Mouse (Mus musculus) embryonic facial prominence, embryonic 13.5 days (tissue): Measurements from ENCODE around the gene Sh3rf1. TPM values are rescaled to one million over a fixed set of nuclear protein-coding genes. Genes with fewer than 3 reads are reported as not detected.

Source experiments
- ATAC-seq: fragments of 200-750 bp; cut with Nextera tagmentation; 2 replicates; pipeline ENCODE4 v1.8.0; 2017; ENCODE audit warnings: low read depth; ENCODE audit not compliant: insufficient number of reproducible peaks, insufficient read depth, low FRiP score, low TSS enrichment
- H3K27ac ChIP-seq: fragments of 300-500 bp; sonication (generic); 2 replicates; pipeline ENCODE4 v1.5.1; 2015; ENCODE audit warnings: moderate library complexity, mild to moderate bottlenecking, inconsistent platforms
- H3K27me3 ChIP-seq: fragments of 300-500 bp; sonication (generic); 2 replicates; pipeline ENCODE4 v1.6.1; 2015; ENCODE audit warnings: mild to moderate bottlenecking, inconsistent platforms
- H3K36me3 ChIP-seq: fragments of 300-500 bp; sonication (generic); 2 replicates; pipeline ENCODE4 v1.6.1; 2015; ENCODE audit warnings: mild to moderate bottlenecking, inconsistent platforms
- H3K4me1 ChIP-seq: fragments of 300-500 bp; sonication (generic); 2 replicates; pipeline ENCODE4 v1.6.1; 2015; ENCODE audit warnings: inconsistent platforms
- H3K4me2 ChIP-seq: fragments of 300-500 bp; sonication (generic); 2 replicates; pipeline ENCODE4 v1.6.1; 2015; ENCODE audit warnings: moderate library complexity, mild to moderate bottlenecking, inconsistent platforms
- H3K4me3 ChIP-seq: fragments of 300-500 bp; sonication (generic); 2 replicates; pipeline ENCODE4 v1.5.1; 2015; ENCODE audit warnings: mild to moderate bottlenecking, inconsistent platforms
- H3K9ac ChIP-seq: fragments of 300-500 bp; sonication (generic); 2 replicates; pipeline ENCODE4 v1.6.1; 2015; ENCODE audit warnings: mild to moderate bottlenecking, inconsistent platforms
- H3K9me3 ChIP-seq: fragments of 300-500 bp; sonication (generic); 2 replicates; pipeline ENCODE4 v1.6.1; 2016; ENCODE audit warnings: inconsistent platforms
- WGBS: fragments of 180-500 bp; shearing (Covaris S2); methylation state at CpG from one replicate; pipeline ENCODE4 v1.1.7; 2015; ENCODE audit warnings: mixed read lengths; 5-methylcytosine and 5-hydroxymethylcytosine counted together
- polyA plus RNA-seq: library from polyadenylated mRNA; unstranded; fragments of >200 nt; fragmentation: Nextera tagmentation; extraction: Ambion mirVana; gene quantifications from 2 replicates; pipeline ENCODE4 v1.2.1, GENCODE M21; 2015

Sh3rf1 gene
- polyA plus RNA-seq, 1 experiment from 2014 or later, result 14.9 TPM

DNA sequence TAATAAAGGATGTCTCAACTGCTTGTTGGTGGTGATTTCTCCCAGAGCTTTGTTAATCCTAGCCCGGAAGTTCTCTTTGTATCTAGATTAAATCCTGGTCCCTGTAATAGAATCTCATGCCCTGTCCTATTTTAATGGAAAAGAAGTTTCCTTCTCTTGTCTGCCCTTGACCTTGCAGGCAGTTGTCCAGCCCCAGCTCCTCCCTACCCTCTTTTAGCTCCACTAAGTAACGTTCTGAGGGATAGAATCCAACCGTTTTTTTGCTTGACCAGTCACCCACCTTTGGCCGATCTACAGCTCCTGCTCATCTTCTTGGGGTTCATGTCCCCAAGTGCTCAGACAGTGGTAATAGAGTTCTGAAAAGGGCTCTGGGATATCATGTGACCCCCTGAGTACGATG lies 19.8 kb downstream of the Sh3rf1 start:
- H3K27ac ChIP-seq, result no peak overlapping the region
- H3K4me2 ChIP-seq, result no peak overlapping the region
- H3K9ac ChIP-seq, result no peak overlapping the region
- no peak for ATAC-seq
- H3K4me3 ChIP-seq, result no peak overlapping the region
- peaks cover 8% of the 10 kb centered on the region for H3K36me3 ChIP-seq
- no peaks in the 10 kb centered on the region; the same call in 1 of the 2 replicates for H3K9me3 ChIP-seq
- peaks cover 16% of the 10 kb centered on the region for H3K4me1 ChIP-seq
- WGBS, result 94% methylated on average over 5 of the region's 5 CpGs
- H3K27me3 ChIP-seq, result no peaks in the 10 kb centered on the region

DNA sequence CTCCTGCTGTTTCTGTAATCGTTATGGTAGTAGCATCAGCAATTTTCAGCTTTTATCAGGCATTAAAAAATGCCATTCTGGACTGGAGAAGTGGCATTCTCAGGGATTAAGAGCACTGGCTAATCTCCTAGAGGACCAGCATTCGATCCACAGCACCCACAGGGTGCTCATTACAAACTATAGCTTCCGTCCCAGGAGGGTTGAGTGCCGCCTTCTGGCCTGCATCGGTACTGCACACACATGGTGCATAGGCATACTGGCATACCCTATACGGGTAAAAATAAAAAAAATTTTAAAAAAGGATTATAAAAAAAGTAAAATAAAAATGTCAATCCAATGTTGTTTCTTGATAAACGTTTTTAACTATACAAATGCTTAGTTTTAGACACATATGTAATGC lies 20.5 kb downstream of the Sh3rf1 start:
- no peaks in the 10 kb centered on the region for H3K27me3 ChIP-seq
- H3K9ac ChIP-seq, result no peak overlapping the region
- no peaks in the 10 kb centered on the region; the same call in 1 of the 2 replicates for H3K9me3 ChIP-seq
- 93% methylated on average over 7 of the region's 7 CpGs for WGBS
- no peak overlapping the region for H3K4me2 ChIP-seq
- H3K36me3 ChIP-seq, result peaks cover 8% of the 10 kb centered on the region
- no peak overlapping the region for H3K27ac ChIP-seq
- H3K4me1 ChIP-seq, result peaks cover 16% of the 10 kb centered on the region
- no peak overlapping the region for H3K4me3 ChIP-seq
- no peak for ATAC-seq

DNA sequence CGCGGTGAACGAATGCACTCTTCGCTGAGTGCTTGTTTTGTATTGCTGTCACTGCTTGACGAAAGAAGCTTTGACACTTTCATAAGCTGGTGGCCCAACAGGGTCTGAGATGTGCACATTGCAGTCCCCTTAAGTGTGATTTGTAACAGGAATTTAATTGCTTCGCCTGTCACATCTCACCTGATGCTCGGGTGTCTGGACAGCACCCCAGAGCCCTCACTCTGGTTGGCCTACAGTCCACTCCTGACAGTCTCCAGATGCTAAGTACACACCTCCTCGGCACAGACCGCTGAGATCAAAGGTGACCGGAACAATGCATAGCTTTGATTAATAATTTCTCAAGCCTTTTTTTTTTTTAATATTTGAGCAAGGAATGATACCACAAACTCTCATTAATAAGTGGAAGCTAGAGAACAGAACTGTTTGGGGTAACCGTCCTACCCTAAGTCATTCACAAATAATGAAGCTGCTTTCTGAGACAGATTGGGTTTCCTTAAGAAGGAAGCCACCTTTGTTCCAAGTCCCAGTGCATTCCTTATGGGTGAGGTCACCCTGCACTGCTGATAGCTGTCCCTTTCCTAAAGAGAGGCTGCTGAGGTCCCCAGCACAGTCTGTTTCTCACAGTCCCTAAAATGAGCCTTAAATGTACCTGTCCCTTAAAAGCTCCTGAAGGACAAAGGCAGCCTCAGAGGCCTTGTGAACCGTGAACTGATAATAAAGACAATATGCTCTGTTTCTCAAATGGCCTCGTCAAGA lies 23.8 kb downstream of the Sh3rf1 start:
- WGBS, result 59% methylated on average over 13 of the region's 13 CpGs
- no peak overlapping the region for H3K27ac ChIP-seq
- H3K4me2 ChIP-seq, result no peak overlapping the region
- no peaks in the 10 kb centered on the region for H3K27me3 ChIP-seq
- 0 out of 2 replicates have a peak, but pooled peaks have one; percentile 43 for ATAC-seq
- no peak overlapping the region for H3K9ac ChIP-seq
- H3K36me3 ChIP-seq, result peaks cover 9% of the 10 kb centered on the region
- H3K9me3 ChIP-seq, result peaks cover 5% of the 10 kb centered on the region; the same call in 1 of the 2 replicates
- H3K4me1 ChIP-seq, result peaks cover 33% of the 10 kb centered on the region
- H3K4me3 ChIP-seq, result no peak overlapping the region

DNA sequence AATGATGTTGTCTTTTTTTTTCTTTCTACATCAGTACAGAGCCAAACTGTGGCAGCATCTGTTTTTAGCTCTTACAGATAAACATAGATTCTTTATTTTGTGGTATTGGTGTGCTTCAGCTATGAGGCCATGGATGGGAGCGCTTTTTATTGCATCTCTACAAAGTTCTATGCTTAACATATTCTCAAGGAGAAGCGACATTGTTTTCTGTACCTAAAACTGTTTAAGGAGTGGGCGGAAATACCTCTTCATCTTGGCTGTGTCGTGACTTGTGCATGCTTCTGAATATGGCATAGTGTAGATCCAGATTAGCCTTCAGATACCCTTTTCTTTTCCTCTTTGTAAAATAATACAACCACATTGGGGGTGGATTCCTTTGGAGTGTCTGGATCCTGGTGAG lies 25.8 kb downstream of the Sh3rf1 start:
- H3K36me3 ChIP-seq, result peaks cover 8% of the 10 kb centered on the region; the same call in 1 of the 2 replicates
- no peak overlapping the region for H3K27ac ChIP-seq
- no peak overlapping the region for H3K4me2 ChIP-seq
- no peak overlapping the region for H3K9ac ChIP-seq
- no peak overlapping the region for H3K4me3 ChIP-seq
- no peak for ATAC-seq
- 82% methylated on average over 4 of the region's 4 CpGs for WGBS
- peaks cover 34% of the 10 kb centered on the region for H3K4me1 ChIP-seq
- H3K9me3 ChIP-seq, result peaks cover 5% of the 10 kb centered on the region; the same call in 1 of the 2 replicates
- H3K27me3 ChIP-seq, result no peaks in the 10 kb centered on the region

DNA sequence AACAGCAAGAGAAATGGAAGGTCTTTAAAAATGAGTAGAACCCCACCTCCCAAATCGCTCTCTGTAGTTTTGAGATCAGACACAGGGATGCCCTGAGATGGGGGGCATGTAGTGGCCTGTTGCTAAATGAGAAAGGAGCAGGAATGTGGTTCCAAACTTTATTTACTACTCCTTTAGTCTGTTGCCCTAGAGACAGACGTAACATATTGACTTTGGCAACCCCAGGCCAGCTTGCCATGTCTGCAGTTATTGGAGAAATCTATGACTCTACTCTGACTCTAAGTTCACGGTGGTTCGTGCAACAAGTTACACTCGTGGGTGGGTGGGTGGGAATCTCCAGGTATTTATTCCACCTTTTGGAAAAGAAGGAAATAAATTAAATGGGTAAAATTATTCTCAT lies 30.5 kb downstream of the Sh3rf1 start:
- H3K4me1 ChIP-seq, result peaks cover 52% of the 10 kb centered on the region
- H3K9ac ChIP-seq, result no peak overlapping the region
- H3K4me3 ChIP-seq, result no peak overlapping the region
- H3K9me3 ChIP-seq, result peaks cover 5% of the 10 kb centered on the region; the same call in 1 of the 2 replicates
- H3K4me2 ChIP-seq, result no peak overlapping the region
- H3K27me3 ChIP-seq, result no peaks in the 10 kb centered on the region
- no peak overlapping the region for H3K27ac ChIP-seq
- peaks cover 8% of the 10 kb centered on the region; the same call in 1 of the 2 replicates for H3K36me3 ChIP-seq
- WGBS, result 60% methylated on average over 5 of the region's 5 CpGs
- no peak for ATAC-seq

DNA sequence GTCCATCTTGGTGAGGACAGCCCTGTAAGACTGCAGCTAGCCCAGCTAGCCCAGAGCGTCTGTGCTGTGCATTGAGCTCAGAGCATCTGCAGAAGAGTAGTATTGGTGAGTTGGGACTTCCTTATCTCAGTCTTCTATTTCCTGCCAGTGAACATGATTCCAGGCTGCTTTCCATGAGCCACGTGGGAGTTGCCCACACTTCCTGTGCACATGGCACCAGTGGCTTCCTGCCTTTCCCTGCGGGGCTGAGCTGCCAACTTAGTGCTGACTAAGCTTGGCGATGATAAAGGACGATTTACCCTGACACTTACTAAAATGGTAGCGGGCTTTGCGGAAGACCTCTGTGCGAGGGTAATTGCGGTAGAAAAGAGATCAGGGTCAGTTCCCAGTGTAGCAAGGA lies 35.2 kb downstream of the Sh3rf1 start:
- Histone ChIP-seq H3K27me3 (no peaks in the 10 kb centered on the region), H3K4me2 (no peak overlapping the region), H3K4me3 (no peak overlapping the region), H3K4me1 (peaks cover 41% of the 10 kb centered on the region), H3K27ac (no peak overlapping the region), H3K36me3 (no peaks in the 10 kb centered on the region), H3K9me3 (no peaks in the 10 kb centered on the region), H3K9ac (no peak overlapping the region)
- WGBS, result 78% methylated on average over 9 of the region's 9 CpGs
- ATAC-seq, result no peak

DNA sequence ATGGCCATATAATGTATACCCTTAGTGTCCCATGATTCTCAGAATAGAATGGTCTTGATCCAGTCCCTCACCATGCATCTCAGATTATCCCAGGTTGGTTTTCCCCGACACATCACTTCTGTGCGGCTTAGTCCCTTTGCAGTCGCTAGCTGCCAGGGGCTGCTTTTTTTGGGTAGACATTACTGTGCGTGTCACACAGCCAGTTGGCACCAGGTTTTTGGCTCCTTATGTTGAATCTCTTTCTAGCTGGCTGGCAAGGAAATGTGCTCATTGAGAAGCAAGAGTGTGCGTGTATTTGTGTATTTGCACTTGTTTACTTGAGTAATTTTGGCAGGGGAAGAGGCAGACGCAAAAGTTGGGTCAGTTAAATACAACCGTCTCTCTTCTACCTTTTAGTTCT lies 35.9 kb downstream of the Sh3rf1 start:
- WGBS, result 86% methylated on average over 7 of the region's 7 CpGs
- peaks cover 44% of the 10 kb centered on the region for H3K4me1 ChIP-seq
- no peak overlapping the region for H3K27ac ChIP-seq
- H3K4me2 ChIP-seq, result no peak overlapping the region
- no peak overlapping the region for H3K9ac ChIP-seq
- no peaks in the 10 kb centered on the region for H3K9me3 ChIP-seq
- H3K36me3 ChIP-seq, result no peaks in the 10 kb centered on the region
- ATAC-seq, result no peak
- no peak overlapping the region for H3K4me3 ChIP-seq
- H3K27me3 ChIP-seq, result no peaks in the 10 kb centered on the region

DNA sequence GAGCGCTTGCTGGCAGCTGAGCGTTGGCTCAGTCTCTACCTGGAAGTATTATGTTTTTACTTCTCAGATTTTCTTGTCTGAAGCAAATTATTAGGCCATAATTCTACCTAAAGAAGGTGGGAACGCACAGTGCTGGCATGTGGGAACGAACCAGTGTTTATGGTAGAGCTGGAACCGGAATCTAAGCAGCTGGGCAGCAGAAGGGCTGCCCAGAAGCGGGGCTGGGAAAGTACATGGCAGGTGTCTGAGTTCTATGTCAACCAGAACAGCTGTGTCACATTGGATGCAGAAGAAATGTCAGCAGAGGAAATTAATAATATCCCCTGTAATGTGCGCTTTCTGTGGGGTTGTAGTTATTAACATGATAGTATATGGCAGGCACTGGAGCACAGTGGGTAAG lies 36.9 kb downstream of the Sh3rf1 start:
- H3K27me3 ChIP-seq, result no peaks in the 10 kb centered on the region
- ATAC-seq, result no peak
- H3K9ac ChIP-seq, result no peak overlapping the region
- H3K4me3 ChIP-seq, result no peak overlapping the region
- no peaks in the 10 kb centered on the region for H3K36me3 ChIP-seq
- WGBS, result 84% methylated on average over 7 of the region's 7 CpGs
- no peaks in the 10 kb centered on the region for H3K9me3 ChIP-seq
- H3K27ac ChIP-seq, result no peak overlapping the region
- H3K4me1 ChIP-seq, result peaks cover 42% of the 10 kb centered on the region
- no peak overlapping the region for H3K4me2 ChIP-seq

DNA sequence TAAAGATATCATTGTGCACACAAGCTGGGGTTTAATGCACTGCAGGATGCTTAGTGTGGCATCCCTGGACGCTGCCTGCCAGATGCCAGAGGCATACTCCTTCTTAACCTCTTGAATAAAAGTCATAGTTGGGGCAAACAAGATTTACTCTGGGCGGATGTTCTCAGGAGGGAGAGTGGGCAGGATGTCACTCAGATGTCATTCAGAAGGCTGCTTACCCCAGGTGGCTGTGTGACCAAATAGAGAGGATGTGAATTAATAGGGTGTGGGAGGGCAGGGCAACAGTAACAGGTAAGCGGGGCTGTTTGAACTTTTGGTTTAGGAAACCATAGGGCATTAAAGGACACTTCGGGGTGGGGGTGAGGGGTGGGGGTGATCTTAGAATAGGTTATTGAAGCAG lies 37.7 kb downstream of the Sh3rf1 start:
- Histone ChIP-seq H3K9ac (no peak overlapping the region), H3K4me1 (peaks cover 35% of the 10 kb centered on the region), H3K36me3 (no peaks in the 10 kb centered on the region), H3K4me2 (no peak overlapping the region), H3K9me3 (no peaks in the 10 kb centered on the region), H3K4me3 (no peak overlapping the region), H3K27ac (no peak overlapping the region), H3K27me3 (no peaks in the 10 kb centered on the region)
- 55% methylated on average over 4 of the region's 4 CpGs for WGBS
- ATAC-seq, result no peak

DNA sequence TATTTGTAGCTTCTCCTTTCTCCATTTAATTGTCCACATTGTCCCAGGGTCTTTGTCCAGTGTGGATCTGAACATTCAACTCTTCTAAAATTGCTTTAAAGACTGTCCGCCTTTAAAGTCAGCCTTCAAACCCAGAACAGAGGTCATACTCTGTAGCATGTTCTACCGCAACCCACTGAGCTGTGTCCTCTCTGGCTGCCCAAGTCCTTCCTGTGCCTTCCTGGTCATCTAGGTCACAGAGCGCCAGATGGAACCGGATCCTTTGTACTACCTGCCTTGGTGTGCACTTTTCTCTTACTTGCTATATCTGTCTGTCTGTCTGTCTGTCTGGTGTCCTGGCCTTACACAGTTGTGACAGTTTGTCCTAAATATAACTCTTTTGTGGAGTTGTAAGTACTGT lies 40.0 kb downstream of the Sh3rf1 start:
- ATAC-seq, result no peak
- 96% methylated on average over 4 of the region's 4 CpGs for WGBS
- Histone ChIP-seq H3K9ac (no peak overlapping the region), H3K27me3 (no peaks in the 10 kb centered on the region), H3K27ac (no peak overlapping the region), H3K4me1 (peaks cover 32% of the 10 kb centered on the region), H3K36me3 (no peaks in the 10 kb centered on the region), H3K4me3 (no peak overlapping the region), H3K4me2 (no peak overlapping the region), H3K9me3 (no peaks in the 10 kb centered on the region)

DNA sequence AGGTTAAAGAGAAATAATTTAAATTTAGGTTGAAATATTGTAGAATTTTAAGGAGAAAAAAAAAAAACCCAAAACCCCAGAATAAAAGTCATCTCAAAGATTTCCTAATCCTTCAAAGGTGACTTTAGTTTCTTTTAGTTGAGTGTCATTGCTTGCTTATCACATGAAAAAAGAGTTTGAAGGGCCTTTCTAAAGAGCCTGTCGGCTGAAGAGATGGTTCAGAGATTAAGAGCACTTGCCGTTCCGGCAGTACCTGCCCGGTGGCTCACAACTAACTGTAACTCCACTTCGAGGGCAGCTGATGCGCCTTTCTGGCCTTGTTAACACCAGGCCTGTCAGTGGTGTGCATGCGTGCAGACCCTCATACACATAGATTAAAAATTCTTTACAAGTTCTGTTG lies 41.2 kb downstream of the Sh3rf1 start:
- no peak for ATAC-seq
- Histone ChIP-seq H3K36me3 (no peaks in the 10 kb centered on the region), H3K4me2 (no peak overlapping the region), H3K27me3 (no peaks in the 10 kb centered on the region), H3K27ac (peak overlapping the region; percentile 39), H3K9me3 (no peaks in the 10 kb centered on the region), H3K9ac (no peak overlapping the region), H3K4me3 (no peak overlapping the region), H3K4me1 (peaks cover 28% of the 10 kb centered on the region)
- 74% methylated on average over 7 of the region's 7 CpGs for WGBS

DNA sequence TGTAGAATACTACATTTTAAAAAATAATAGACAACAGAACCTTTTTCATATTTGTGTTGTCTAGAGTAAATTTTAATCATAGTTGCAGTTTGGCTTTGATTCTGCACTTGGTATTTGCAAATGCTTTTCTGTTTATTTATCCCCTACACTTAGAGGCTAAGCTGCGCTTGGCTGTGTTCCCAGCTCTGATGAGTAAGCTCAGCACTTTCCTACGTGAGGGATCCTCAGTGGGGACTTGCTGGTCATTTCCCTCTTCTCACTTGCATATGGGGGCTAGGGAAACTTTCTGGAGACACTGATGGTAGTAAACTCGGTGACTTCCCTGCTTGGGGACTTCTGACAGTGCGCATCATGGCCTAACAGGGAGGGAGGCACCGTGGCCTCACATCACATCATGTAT lies 41.7 kb downstream of the Sh3rf1 start:
- no peak overlapping the region for H3K4me3 ChIP-seq
- peak overlapping the region; percentile 39; the same call in 1 of the 2 replicates for H3K27ac ChIP-seq
- peaks cover 32% of the 10 kb centered on the region for H3K4me1 ChIP-seq
- H3K9me3 ChIP-seq, result no peaks in the 10 kb centered on the region
- no peak overlapping the region for H3K9ac ChIP-seq
- no peak overlapping the region for H3K4me2 ChIP-seq
- no peaks in the 10 kb centered on the region for H3K36me3 ChIP-seq
- WGBS, result 59% methylated on average over 5 of the region's 5 CpGs
- no peak for ATAC-seq
- H3K27me3 ChIP-seq, result no peaks in the 10 kb centered on the region
